Mouse (Mus musculus): ENCODE data around the gene Gm10377. TPM values are rescaled to one million over a fixed set of nuclear protein-coding genes. Genes with fewer than 3 reads are reported as not detected.
"Not testable (repeated sequence)": the region's sequence is repeated elsewhere in the genome, so short reads cannot be mapped to it uniquely, and the experiment has no call there.

Gene Gm10377
- total RNA-seq (2021) = not detected
- long read RNA-seq = 0 reads

GRCm38 (mm10) chr14:42797887-42798286 lies at the start of gene Gm10377:
Gm10377 (minus strand) TSS chr14:42797987.
- DNase-seq (ENCODE audit: low spot score in 2 of 2) = not testable (repeated sequence)

DNA sequence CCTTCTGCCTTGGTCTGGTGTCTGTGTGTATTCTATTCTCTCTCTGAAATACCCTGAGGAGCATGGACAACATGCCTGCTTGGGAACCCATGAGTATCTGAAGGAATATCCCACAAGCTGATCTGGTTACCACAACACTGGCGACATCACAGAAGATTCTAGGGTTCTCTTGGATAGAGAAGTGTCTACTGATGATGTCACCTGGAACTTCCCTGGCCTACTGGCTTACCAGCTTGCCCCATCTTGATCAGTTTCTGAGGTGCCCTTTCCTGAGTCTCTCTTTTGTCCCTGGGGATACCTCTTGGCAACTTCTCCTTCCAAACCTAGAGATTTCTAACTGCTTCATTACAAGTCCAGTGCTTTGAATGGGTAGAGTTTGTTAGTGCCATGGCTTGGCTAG lies 29.1 kb downstream of the Gm10377 start, which contains the start of gene Gm3015:
Gm3015 (minus strand) TSS at position 101 of the 400 bp plus-strand sequence.
- not testable (repeated sequence) for DNase-seq (ENCODE audit: low spot score in 2 of 2)

Other genes starting within 250 kb of the Gm10377 start
- not detected for gene Gm17124, start 198.1 kb downstream of the Gm10377 start, total RNA-seq (2021)
- gene Gm3633, start 156.1 kb downstream of the Gm10377 start, total RNA-seq (2021) = not detected
- not detected for gene Gm10378, start 142.0 kb downstream of the Gm10377 start, total RNA-seq (2021)
- not detected for gene Gm3015, start 29.2 kb downstream of the Gm10377 start, total RNA-seq (2021)
- not detected for gene Gm21977, start 55.5 kb upstream of the Gm10377 start, total RNA-seq (2021)
- gene Gm8082, start 195.6 kb upstream of the Gm10377 start, total RNA-seq (2021) = not detected
- under 1 TPM in 1 of 2 experiments, not detected in 1; 0.91 TPM for gene Gm10376, start 217.6 kb upstream of the Gm10377 start, total RNA-seq (2021)

All from layer of hippocampus, postnatal 10 days (tissue).